Mouse (Mus musculus): ENCODE data around the gene Sncb. TPM values are rescaled to one million over a fixed set of nuclear protein-coding genes. Genes with fewer than 3 reads are reported as not detected.

The Sncb gene
- polyA plus RNA-seq, 1 experiment = 0.53 TPM

- DNase-seq = no peak
- H3K4me3 ChIP-seq (ENCODE audit: control insufficient read depth, insufficient read depth, low read length) = no peak overlapping the region
- no peak overlapping the region for H3K27ac ChIP-seq (ENCODE audit: control insufficient read depth, insufficient read depth, low read length)
- 0 out of 2 replicates have a peak, but pooled peaks cover 5% of the 10 kb centered on the region for H3K4me1 ChIP-seq (replicated peaks; ENCODE audit: control insufficient read depth, insufficient read depth, low read length)
- H3K27me3 ChIP-seq (ENCODE audit: control insufficient read depth, insufficient read depth, low read length) = peaks cover 7% of the 10 kb centered on the region; the same call in 1 of the 2 replicates
- WGBS = 14% methylated on average over 34 of the region's 34 CpGs
- no peaks in the 10 kb centered on the region for H3K36me3 ChIP-seq (ENCODE audit: control insufficient read depth, insufficient read depth, low read length)
- TF ChIP-seq POLR2A (IDR thresholded peaks at IDR 0.05; ENCODE audit: control insufficient read depth, extremely low read depth, insufficient read depth, low read length, poor library complexity) = no peak
- TF ChIP-seq CTCF (IDR thresholded peaks at IDR 0.05; ENCODE audit: borderline replicate concordance, control insufficient read depth, extremely low read depth, insufficient read depth, low read length, poor library complexity) = no peak
These were observed 28.2 kb downstream of the Sncb start for GRCm38 (mm10) chr13:54738213-54738601.

GRCm38 (mm10) chr13:54737488-54738212 lies 28.7 kb downstream of the Sncb start:
- peaks cover 7% of the 10 kb centered on the region; the same call in 1 of the 2 replicates for H3K27me3 ChIP-seq (ENCODE audit: control insufficient read depth, insufficient read depth, low read length)
- whole genome bisulfite sequencing = 7% methylated on average over 87 of the region's 87 CpGs
- TF ChIP-seq CTCF (IDR thresholded peaks at IDR 0.05; ENCODE audit: borderline replicate concordance, control insufficient read depth, extremely low read depth, insufficient read depth, low read length, poor library complexity) = no peak
- 0 out of 2 replicates have a peak, but pooled peaks cover 5% of the 10 kb centered on the region for H3K4me1 ChIP-seq (replicated peaks; ENCODE audit: control insufficient read depth, insufficient read depth, low read length)
- H3K27ac ChIP-seq (ENCODE audit: control insufficient read depth, insufficient read depth, low read length) = no peak overlapping the region
- H3K4me3 ChIP-seq (ENCODE audit: control insufficient read depth, insufficient read depth, low read length) = no peak overlapping the region
- no peaks in the 10 kb centered on the region for H3K36me3 ChIP-seq (ENCODE audit: control insufficient read depth, insufficient read depth, low read length)
- DNase-seq = no peak

DNA sequence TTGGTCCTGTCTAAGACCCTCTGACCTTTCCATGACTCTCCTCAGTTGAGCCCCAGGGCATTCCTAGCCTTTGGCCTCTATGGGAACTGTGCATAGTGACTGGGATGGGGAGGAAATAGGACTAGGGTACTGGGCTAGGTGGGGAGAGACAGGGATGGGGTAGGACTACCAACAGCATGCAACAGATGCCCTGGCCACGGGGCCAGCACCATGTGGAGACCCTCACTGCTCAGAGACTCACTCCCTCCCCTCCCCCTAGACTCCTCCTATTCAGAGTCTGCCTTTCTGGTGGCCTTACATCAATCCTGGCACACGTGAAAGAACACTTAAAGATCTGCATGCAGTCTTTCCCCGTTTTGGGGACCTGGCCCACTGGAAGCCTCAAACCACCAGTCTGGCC lies 29.5 kb downstream of the Sncb start:
- H3K27ac ChIP-seq (ENCODE audit: control insufficient read depth, insufficient read depth, low read length) = no peak overlapping the region
- TF ChIP-seq POLR2A (IDR thresholded peaks at IDR 0.05; ENCODE audit: control insufficient read depth, extremely low read depth, insufficient read depth, low read length, poor library complexity) = no peak
- no peak for TF ChIP-seq CTCF (IDR thresholded peaks at IDR 0.05; ENCODE audit: borderline replicate concordance, control insufficient read depth, extremely low read depth, insufficient read depth, low read length, poor library complexity)
- 0 out of 2 replicates have a peak, but pooled peaks cover 5% of the 10 kb centered on the region for H3K4me1 ChIP-seq (replicated peaks; ENCODE audit: control insufficient read depth, insufficient read depth, low read length)
- DNase-seq = no peak
- WGBS = 26% methylated on average over 3 of the region's 3 CpGs
- no peaks in the 10 kb centered on the region for H3K36me3 ChIP-seq (ENCODE audit: control insufficient read depth, insufficient read depth, low read length)
- H3K27me3 ChIP-seq (ENCODE audit: control insufficient read depth, insufficient read depth, low read length) = peaks cover 7% of the 10 kb centered on the region; the same call in 1 of the 2 replicates
- no peak overlapping the region for H3K4me3 ChIP-seq (ENCODE audit: control insufficient read depth, insufficient read depth, low read length)

DNA sequence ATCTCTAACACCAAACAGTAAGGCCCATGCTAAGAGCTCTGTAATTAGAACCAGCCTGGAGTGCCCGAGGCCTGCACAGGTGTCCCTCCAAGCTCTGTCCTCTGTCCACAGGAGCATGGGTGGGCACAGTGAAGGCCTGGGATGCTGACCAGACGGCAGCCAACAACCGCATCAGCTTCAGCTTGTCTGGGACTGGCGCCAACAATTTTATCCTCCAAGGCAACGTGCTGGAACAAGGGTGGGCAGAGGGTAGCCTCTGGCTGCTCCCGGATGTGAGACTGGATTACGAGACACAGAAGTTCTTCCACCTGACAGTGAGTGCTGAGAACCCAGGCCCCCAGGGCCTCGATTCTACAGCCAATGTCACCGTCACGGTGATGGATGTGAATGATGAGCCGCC lies 40.3 kb downstream of the Sncb start:
- H3K4me3 ChIP-seq (ENCODE audit: control insufficient read depth, insufficient read depth, low read length) = no peak overlapping the region
- no peaks in the 10 kb centered on the region for H3K36me3 ChIP-seq (ENCODE audit: control insufficient read depth, insufficient read depth, low read length)
- DNase-seq = no peak
- no peaks in the 10 kb centered on the region for H3K4me1 ChIP-seq (replicated peaks; ENCODE audit: control insufficient read depth, insufficient read depth, low read length)
- WGBS = 81% methylated on average over 11 of the region's 11 CpGs
- no peaks in the 10 kb centered on the region for H3K27me3 ChIP-seq (ENCODE audit: control insufficient read depth, insufficient read depth, low read length)
- no peak overlapping the region for H3K27ac ChIP-seq (ENCODE audit: control insufficient read depth, insufficient read depth, low read length)
- TF ChIP-seq CTCF (IDR thresholded peaks at IDR 0.05; ENCODE audit: borderline replicate concordance, control insufficient read depth, extremely low read depth, insufficient read depth, low read length, poor library complexity) = no peak
- no peak for TF ChIP-seq POLR2A (IDR thresholded peaks at IDR 0.05; ENCODE audit: control insufficient read depth, extremely low read depth, insufficient read depth, low read length, poor library complexity)

GRCm38 (mm10) chr13:54723143-54723542 lies 43.3 kb downstream of the Sncb start:
- Histone ChIP-seq H3K27me3 (ENCODE audit: control insufficient read depth, insufficient read depth, low read length) (no peaks in the 10 kb centered on the region), H3K36me3 (ENCODE audit: control insufficient read depth, insufficient read depth, low read length) (no peaks in the 10 kb centered on the region), H3K27ac (ENCODE audit: control insufficient read depth, insufficient read depth, low read length) (no peak overlapping the region), H3K4me1 (replicated peaks; ENCODE audit: control insufficient read depth, insufficient read depth, low read length) (no peaks in the 10 kb centered on the region), H3K4me3 (ENCODE audit: control insufficient read depth, insufficient read depth, low read length) (no peak overlapping the region)
- 96% methylated on average over 3 of the region's 3 CpGs for WGBS
- DNase-seq = no peak
- TF ChIP-seq CTCF (IDR thresholded peaks at IDR 0.05; ENCODE audit: borderline replicate concordance, control insufficient read depth, extremely low read depth, insufficient read depth, low read length, poor library complexity) (no peak), POLR2A (IDR thresholded peaks at IDR 0.05; ENCODE audit: control insufficient read depth, extremely low read depth, insufficient read depth, low read length, poor library complexity) (no peak)

GRCm38 (mm10) chr13:54716916-54717315 lies 49.5 kb downstream of the Sncb start:
- peak; percentile 48 for DNase-seq
- 3% methylated on average over 5 of the region's 5 CpGs for WGBS
- H3K4me1 ChIP-seq (replicated peaks; ENCODE audit: control insufficient read depth, insufficient read depth, low read length) = no peaks in the 10 kb centered on the region
- no peaks in the 10 kb centered on the region; the same call in 1 of the 2 replicates for H3K27me3 ChIP-seq (ENCODE audit: control insufficient read depth, insufficient read depth, low read length)
- H3K4me3 ChIP-seq (ENCODE audit: control insufficient read depth, insufficient read depth, low read length) = no peak overlapping the region
- no peaks in the 10 kb centered on the region for H3K36me3 ChIP-seq (ENCODE audit: control insufficient read depth, insufficient read depth, low read length)
- TF ChIP-seq POLR2A (IDR thresholded peaks at IDR 0.05; ENCODE audit: control insufficient read depth, extremely low read depth, insufficient read depth, low read length, poor library complexity) = no peak
- peak; percentile 75; the same call in 1 of the 2 replicates for TF ChIP-seq CTCF (IDR thresholded peaks at IDR 0.05; ENCODE audit: borderline replicate concordance, control insufficient read depth, extremely low read depth, insufficient read depth, low read length, poor library complexity)
- no peak overlapping the region for H3K27ac ChIP-seq (ENCODE audit: control insufficient read depth, insufficient read depth, low read length)
